Mouse (Mus musculus): ENCODE data around the gene Gja5.
"Not testable (repeated sequence)": the region's sequence is repeated elsewhere in the genome, so short reads cannot be mapped to it uniquely, and the experiment has no call there.

The Gja5 gene

GRCm38 (mm10) chr3:97037119-97037518, 132.6 kb downstream of the Gja5 start:
- CTCF ChIA-PET, result no interaction called here

- CTCF ChIA-PET, result no interaction called here
Observed at GRCm38 (mm10) chr3:97039721-97040120, 135.2 kb downstream of the Gja5 start.

- CTCF ChIA-PET, result no interaction called here
Observed at GRCm38 (mm10) chr3:97044188-97044587, 139.7 kb downstream of the Gja5 start.

- CTCF ChIA-PET, result no interaction called here
Observed at GRCm38 (mm10) chr3:97047757-97048156, 143.3 kb downstream of the Gja5 start.

DNA sequence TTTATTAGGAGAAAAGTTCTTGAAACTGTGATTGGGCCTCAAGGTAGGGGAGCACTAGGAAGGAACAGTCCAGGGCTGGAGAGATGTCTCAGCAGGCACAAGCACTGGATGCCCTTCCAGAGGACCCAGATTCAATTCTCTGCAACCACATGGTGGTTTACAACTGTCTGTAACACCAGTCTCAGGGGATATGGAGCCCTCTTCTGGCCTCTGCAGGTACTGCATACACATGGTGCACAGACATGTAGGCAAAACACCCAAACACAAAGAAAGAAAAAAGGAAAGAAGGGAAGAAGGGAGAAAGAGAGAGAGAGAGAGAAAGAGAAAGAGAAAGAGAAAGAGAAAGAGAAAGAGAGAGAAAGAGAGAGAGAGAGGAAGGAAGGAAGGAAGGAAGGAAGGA, 143.9 kb downstream of the Gja5 start:
- CTCF ChIA-PET, result no interaction called here

DNA sequence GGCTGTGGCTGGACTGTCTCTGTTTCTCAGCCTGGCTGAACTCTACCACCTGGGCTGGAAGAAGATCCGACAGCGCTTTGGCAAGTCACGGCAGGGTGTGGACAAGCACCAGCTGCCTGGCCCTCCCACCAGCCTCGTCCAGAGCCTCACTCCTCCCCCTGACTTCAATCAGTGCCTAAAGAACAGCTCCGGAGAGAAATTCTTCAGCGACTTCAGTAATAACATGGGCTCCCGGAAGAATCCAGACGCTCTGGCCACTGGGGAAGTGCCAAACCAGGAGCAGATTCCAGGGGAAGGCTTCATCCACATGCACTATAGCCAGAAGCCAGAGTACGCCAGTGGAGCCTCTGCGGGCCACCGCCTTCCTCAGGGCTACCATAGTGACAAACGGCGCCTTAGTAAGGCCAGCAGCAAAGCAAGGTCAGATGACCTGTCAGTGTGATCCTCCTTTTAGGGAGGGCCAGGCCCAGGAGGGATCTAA, 146.8 kb downstream of the Gja5 start:
- CTCF ChIA-PET, result no interaction called here

- CTCF ChIA-PET, result no interaction called here
Observed at GRCm38 (mm10) chr3:97052069-97052799, 147.7 kb downstream of the Gja5 start.

GRCm38 (mm10) chr3:97058704-97059103, 154.2 kb downstream of the Gja5 start:
- CTCF ChIA-PET, result no interaction called here

DNA sequence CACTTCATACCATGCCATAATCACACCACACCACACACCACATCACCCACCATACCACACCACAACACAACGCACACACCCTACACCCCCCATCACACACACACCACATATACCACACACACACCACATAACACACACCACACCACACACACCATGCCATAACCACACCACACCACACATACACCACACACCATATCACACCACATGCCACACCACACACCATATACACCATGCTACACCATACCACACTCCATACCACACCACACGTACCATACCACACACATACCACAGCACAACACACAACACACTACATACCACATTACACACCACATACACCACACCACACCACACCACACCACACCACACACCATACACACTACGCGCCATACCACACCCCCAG, 155.6 kb downstream of the Gja5 start:
- CTCF ChIA-PET, result no interaction called here

- CTCF ChIA-PET, result no interaction called here
Observed at GRCm38 (mm10) chr3:97062814-97063213, 158.3 kb downstream of the Gja5 start.

DNA sequence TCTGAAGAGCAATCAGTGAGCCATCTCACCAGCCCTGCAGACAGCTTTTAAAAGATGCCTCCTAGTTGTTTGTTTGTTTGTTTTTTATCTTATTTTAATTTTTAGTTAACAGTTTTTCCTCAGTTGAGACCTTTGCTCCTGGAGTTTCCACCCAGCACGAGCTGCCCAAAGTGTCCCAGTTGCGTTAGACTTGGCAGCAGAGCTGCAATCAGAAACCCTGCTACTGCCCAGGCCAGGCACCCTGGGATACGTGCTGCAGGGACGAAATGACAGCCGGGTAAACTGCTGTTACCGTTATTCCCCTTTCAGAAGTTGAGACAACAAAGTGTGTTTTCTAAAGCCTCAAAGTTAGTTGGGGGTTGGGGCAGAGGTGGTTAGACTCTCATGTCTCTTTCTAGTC, 159.6 kb downstream of the Gja5 start:
- CTCF ChIA-PET, result no interaction called here

DNA sequence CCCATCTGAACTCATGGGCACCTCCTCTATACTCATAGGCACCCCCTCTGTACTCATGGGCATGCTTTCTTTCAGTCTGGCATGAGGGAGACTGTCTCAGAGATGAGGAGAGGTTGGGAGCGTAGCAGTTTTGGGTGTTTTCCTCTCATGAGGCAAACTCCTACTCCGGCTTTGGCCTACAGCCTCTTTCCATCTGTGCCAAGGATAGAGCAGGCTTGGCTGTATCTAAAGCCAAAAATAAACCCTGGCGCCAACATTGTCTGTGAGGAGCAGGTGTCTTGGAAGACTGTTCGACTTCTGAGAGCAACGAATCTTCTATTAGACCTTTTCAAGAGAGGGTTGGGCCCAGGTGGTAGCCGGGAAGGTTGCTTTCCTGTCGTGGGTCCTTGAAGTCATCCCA, 165.1 kb downstream of the Gja5 start:
- CTCF ChIA-PET, result not testable (repeated sequence)

- CTCF ChIA-PET, result not testable (repeated sequence)
Observed at GRCm38 (mm10) chr3:97071916-97072315, 167.4 kb downstream of the Gja5 start.

DNA sequence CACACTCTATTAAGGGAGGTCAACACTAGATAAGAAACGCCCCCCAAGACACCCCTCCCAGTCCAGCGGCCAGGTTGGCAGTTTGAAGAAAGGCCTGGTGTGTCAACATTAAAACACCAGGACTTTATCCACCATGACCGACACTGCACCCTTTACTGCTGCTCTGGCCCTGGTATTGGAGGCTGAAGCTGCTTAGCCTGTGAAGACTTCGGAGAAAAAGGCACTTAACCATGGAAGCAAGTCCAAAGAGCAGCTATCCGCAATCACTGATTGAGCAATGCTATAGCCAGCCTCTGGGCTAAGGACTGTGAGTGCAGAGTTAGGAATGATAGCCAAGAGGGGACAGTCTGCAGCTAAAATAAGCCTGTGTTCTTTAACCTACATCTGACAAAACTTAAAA, 167.9 kb downstream of the Gja5 start:
- CTCF ChIA-PET, result not testable (repeated sequence)

DNA sequence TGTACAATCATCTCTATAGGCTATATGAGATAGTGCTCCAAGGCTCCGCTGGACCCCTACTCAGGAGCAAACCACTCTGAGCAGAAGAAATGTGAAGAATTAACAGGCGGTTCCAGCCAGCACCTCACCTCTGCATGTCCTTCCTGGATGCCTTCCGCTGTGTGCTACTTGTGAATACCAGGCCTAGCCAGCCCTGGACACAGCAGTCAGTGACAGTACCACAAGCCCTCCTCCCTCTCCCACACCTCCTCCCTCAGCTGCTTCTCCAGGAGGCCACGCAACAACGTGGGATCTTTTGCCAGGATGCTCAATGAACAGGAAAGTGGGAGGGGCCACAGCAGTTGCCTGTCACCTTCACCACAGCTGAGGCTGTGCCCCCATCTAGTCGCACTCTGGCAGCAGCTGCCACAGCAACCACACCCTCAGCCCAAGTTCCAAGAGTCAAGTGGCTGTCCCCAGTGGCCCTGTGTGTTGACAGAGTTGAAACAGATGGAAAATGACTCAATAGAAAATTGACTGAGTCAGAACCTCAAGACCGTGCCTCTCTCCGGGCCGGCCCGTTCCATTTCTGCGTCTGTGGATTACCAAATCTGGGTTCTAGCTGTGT, 171.4 kb downstream of the Gja5 start:
- CTCF ChIA-PET, result not testable (repeated sequence)

GRCm38 (mm10) chr3:97076412-97076811, 171.9 kb downstream of the Gja5 start:
- CTCF ChIA-PET, result no interaction called here

GRCm38 (mm10) chr3:97078436-97078835, 173.9 kb downstream of the Gja5 start:
- CTCF ChIA-PET, result no interaction called here

GRCm38 (mm10) chr3:97082156-97082555, 177.7 kb downstream of the Gja5 start:
- CTCF ChIA-PET, result no interaction called here

DNA sequence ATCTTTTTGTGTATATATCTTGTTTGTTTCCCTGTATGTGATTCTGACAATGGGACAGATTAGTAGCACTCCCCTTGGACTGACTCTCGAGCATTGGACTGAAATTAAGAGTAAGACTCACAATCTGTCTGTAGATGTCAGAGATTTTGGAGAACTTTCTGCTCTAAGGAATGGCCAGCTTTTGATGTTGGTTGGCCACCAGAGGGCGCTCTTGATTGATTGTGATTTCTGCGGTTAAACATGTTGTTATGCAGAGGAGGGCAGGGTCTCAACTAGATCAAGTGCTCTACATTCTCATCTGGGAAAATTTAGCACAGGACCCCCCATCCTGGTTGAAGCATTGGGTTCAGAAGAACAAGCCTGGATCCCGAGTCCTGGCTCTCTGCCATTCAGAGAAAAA, 182.8 kb downstream of the Gja5 start:
- CTCF ChIA-PET, result no interaction called here

DNA sequence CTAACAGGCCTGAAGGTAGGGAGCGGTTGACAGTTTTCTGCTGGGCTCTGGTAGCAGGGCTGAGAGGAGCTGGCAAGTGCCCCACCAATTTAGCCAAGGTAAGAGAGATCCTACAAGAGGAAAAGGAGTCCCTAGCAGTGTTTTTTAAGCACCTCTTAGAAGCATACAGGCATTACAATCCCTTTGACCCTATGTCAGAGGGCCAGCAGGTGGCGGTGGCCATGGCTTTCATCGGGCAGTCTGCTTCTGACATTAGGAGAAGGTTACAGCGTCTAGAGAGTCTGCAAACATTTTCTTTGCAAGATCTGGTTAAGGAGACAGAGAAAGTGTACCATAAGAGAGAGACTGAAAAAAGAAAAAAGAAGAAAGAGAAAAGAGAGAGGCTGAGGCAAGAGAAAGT, 183.8 kb downstream of the Gja5 start:
- CTCF ChIA-PET, result interaction anchor here (0.6 kb wide), 1 partner anchor 674 kb away, joined by 17 read pairs; no protein-coding TSS in a partner anchor

DNA sequence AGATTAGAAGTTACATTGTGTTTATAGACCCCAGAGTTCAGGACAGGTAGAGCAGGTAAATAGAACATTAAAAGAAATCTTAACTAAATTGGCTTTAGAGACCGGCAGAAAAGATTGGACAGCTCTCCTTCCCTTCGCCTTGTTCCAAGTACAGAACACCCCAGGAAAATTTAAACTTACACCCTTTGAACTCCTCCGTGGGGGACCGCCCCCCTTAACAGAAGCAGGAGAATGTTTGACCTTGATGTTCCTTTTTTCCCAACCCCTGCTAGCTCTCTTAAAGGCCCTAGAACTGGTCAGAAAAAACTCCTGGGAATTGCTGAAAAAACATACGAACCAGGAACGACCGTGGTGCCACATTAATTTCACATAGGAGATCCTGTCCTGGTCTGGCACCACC, 187.5 kb downstream of the Gja5 start:
- CTCF ChIA-PET, result not testable (repeated sequence)

DNA sequence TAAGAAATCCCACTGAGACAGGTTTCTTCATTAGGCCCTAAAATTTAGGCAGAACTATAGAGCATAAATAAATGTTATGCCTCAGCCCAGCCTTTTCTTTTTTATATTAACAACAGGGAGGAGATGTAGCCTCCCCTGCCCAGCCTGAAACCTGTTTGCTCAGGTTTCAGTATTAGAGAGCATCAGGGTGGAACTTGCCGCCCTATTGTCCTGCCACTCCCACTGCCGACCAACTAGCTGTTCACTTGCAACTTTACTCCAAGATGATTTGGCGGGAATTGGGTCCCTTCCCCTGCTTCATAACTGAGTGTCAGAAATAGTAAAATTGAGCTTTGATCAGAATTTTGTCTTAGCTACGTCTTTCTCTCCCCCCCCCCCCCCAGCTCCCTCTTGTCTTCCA, 192.2 kb downstream of the Gja5 start:
- CTCF ChIA-PET, result not testable (repeated sequence)

- CTCF ChIA-PET, result no interaction called here
Observed at GRCm38 (mm10) chr3:97100784-97101641, 196.5 kb downstream of the Gja5 start.
